Mouse (Mus musculus) lung, postnatal 0 days (tissue): ENCODE results near the gene Syngr1.

ENCODE experiments used
- CTCF ChIP-seq: IDR thresholded peaks from 2 replicates; pipeline ENCODE4 v1.5.1; 2016; ENCODE audit warnings: antibody characterized with exemption, mild to moderate bottlenecking
- EP300 ChIP-seq: IDR thresholded peaks from 2 replicates; pipeline ENCODE4 v1.6.1; 2016; ENCODE audit warnings: antibody characterized with exemption, mild to moderate bottlenecking, control low read depth

- TF ChIP-seq CTCF, result no peak; the same call in 1 of the 2 replicates
- no peak for TF ChIP-seq EP300
These were observed 45.4 kb upstream of the Syngr1 start for GRCm38 (mm10) chr15:80045749-80046148.
